Mouse (Mus musculus) layer of hippocampus, adult 2 months (tissue): Measurements from ENCODE around the gene Foxo3. TPM values are rescaled to one million over a fixed set of nuclear protein-coding genes. Genes with fewer than 3 reads are reported as not detected.

Experiments
- DNase-seq, 2 experiments: peaks; one replicate each; pipeline ENCODE4 v3.0.0; 2022; ENCODE audit warnings: low spot score in 2 of 2
- H3K27ac ChIP-seq: fragments of 200-600 bp; 2 replicates; pipeline ENCODE4 v1.8.1; 2022
- H3K4me3 ChIP-seq: fragments of 200-600 bp; 2 replicates; pipeline ENCODE4 v1.8.1; 2022; ENCODE audit warnings: mild to moderate bottlenecking
- CTCF ChIP-seq: fragments of 200-600 bp; conservative IDR thresholded peaks from 2 replicates; pipeline ENCODE4 v1.8.1; 2022; ENCODE audit warnings: antibody characterized with exemption, mild to moderate bottlenecking, moderate library complexity
- total RNA-seq, 2 experiments: library from RNA; stranded (reverse); gene quantifications; 2 replicates each; pipeline ENCODE4 v1.2.3; 2021

The Foxo3 gene
- total RNA-seq, 2 experiments from 2014 or later: 47.5 to 53.2 TPM

DNA sequence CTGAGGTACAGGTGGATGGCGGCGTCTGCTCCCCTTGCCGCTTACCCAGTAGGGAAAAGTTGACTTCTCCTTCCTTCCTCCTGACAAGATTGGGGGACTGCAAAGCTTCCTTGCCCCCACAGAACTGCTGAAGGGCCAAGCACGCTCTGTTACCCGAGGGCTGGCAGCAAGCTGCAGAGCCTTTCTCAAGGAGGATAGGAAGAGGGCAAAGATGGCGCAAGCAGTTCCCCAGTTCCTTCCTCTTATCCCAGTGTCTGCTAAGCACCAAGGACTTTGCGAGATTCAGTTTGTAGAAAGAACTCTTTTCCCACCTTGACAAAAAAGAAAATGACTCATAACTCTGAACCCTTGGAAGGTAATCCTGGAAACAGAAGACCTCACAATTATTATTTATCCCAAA is 18.6 kb downstream of the Foxo3 start:
- DNase-seq: no peak
- no peak for TF ChIP-seq CTCF
- no peak overlapping the region for H3K27ac ChIP-seq
- H3K4me3 ChIP-seq: no peak overlapping the region

GRCm38 (mm10) chr10:42254788-42255187 is 21.8 kb downstream of the Foxo3 start:
- DNase-seq: no peak
- Histone ChIP-seq H3K4me3 (no peak overlapping the region), H3K27ac (no peak overlapping the region)
- no peak for TF ChIP-seq CTCF

GRCm38 (mm10) chr10:42251749-42252323 is 24.7 kb downstream of the Foxo3 start:
- H3K27ac ChIP-seq: peak overlapping the region; percentile 90
- no peak for TF ChIP-seq CTCF
- H3K4me3 ChIP-seq: no peak overlapping the region

DNA sequence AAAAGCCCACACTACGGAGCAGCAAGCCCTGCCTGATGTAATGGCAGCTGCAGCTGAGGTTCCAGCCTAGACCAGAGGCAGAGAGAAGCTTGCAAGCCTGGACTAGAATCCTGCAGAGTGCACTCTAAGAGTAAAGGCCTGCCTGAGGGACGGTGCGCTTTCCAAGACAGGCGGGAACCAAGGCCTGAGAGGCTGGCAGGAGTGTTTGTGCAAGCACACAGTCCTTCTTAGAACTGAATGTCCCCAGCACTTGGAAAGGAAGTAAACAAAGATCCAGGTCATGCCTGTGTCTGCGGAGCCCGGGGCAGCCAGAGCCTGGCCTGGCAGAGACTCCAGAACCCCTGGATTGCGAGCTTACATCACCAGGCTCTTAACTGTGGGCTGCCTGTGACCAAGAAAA is 25.4 kb downstream of the Foxo3 start:
- H3K27ac ChIP-seq: peak overlapping the region; percentile 90
- peak; percentile 53 to 66 for DNase-seq
- H3K4me3 ChIP-seq: no peak overlapping the region; the same call in 1 of the 2 replicates
- no peak for TF ChIP-seq CTCF

More at GRCm38 (mm10) chr10:42251749-42252323, 24.7 kb downstream of the Foxo3 start:
- no peak for DNase-seq

DNA sequence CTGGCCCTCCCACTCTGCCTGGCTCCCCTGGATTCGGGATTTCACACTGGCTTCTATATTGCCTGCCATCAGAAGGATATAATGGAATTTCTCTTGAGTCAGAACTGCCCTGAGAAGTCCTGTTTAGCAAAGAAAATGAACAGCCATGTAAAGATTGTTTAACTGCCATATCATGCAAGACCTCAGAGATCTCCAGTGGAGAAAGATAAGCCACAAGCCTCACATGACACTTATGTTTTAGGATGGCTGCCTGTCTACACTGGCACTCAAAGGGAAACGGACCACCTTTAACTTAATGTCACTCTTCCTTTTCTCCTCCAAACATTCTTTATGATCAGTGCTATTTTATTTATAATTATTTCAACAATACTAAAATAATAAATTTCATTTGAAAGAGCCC is 26.6 kb downstream of the Foxo3 start:
- DNase-seq: no peak
- no peak overlapping the region for H3K4me3 ChIP-seq
- peak overlapping the region; percentile 90; the same call in 1 of the 2 replicates for H3K27ac ChIP-seq
- no peak for TF ChIP-seq CTCF

- TF ChIP-seq CTCF: no peak
- no peak overlapping the region for H3K4me3 ChIP-seq
- peak overlapping the region; percentile 15; the same call in 1 of the 2 replicates for H3K27ac ChIP-seq
- no peak for DNase-seq
These were observed 27.9 kb downstream of the Foxo3 start for GRCm38 (mm10) chr10:42248644-42249043.

- TF ChIP-seq CTCF: no peak
- DNase-seq: no peak
- Histone ChIP-seq H3K4me3 (no peak overlapping the region), H3K27ac (no peak overlapping the region; the same call in 1 of the 2 replicates)
These were observed 28.4 kb downstream of the Foxo3 start for GRCm38 (mm10) chr10:42248156-42248555.

- no peak for TF ChIP-seq CTCF
- DNase-seq: no peak
- no peak overlapping the region for H3K27ac ChIP-seq
- H3K4me3 ChIP-seq: no peak overlapping the region
These were observed 29.3 kb downstream of the Foxo3 start for GRCm38 (mm10) chr10:42247125-42247816.

- no peak overlapping the region for H3K27ac ChIP-seq
These were observed 30.1 kb downstream of the Foxo3 start for GRCm38 (mm10) chr10:42246483-42246882.

GRCm38 (mm10) chr10:42245636-42246035 is 30.9 kb downstream of the Foxo3 start:
- Histone ChIP-seq H3K4me3 (no peak overlapping the region), H3K27ac (no peak overlapping the region)
- no peak for DNase-seq
- TF ChIP-seq CTCF: no peak

More at GRCm38 (mm10) chr10:42246483-42246882, 30.1 kb downstream of the Foxo3 start:
- no peak overlapping the region for H3K4me3 ChIP-seq
- DNase-seq: no peak
- no peak for TF ChIP-seq CTCF

DNA sequence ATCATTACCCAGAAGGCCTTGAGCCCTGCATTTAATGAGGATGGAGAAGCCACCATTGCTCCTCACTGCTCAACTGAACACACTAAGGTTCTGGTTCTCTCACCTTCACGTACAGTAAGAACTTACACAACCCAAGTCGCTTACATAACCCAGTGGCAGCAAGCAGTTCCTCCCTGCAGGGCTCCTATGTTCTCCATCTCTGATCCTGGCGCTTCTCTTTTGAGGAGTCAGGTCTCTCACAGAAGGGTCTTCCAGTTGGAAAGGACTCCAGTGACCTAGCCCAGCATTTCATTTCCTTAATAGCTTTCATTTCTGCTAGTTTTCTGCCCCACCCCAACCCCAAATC is 31.3 kb downstream of the Foxo3 start:
- H3K4me3 ChIP-seq: no peak overlapping the region
- no peak overlapping the region for H3K27ac ChIP-seq
- TF ChIP-seq CTCF: no peak
- no peak for DNase-seq

DNA sequence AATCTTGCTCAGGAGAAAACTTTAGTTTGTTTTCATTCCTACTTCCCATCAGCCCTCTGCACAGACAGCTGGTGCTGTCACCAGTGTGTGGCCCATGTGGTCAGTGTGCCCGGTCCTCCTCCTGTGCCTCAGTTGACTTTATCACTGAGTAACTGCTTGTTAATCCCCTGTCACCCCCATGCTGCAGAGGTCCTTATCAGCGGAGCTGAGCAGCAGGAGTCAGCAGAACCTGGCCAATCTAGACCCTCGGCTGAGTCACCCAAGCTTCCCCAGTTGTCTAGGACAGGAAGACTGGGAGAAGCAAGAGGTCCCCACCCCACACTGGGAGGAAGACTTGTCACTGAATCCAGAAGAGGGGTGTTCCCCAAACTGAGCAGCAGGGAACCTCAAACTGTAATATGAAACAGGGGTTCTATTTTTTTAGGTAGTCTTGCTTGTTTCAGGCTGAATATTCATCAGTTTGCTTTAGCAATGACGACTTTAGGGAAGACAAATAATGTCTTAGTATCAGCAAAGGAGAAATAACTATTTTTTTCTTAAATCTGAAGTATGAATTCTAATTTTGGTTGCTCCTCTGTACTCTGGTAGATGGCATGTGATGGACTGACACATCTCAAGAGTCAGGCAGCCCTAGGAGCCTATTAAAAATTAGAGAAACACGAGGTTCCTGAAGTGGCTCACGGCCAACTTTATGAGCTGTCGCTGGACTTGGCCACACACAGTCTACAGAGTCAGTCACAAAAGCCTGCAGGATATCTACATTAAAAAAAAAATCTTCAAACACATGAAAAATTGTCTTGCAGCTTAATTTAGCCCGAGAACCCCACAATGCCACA is 31.9 kb downstream of the Foxo3 start:
- no peak for TF ChIP-seq CTCF

DNA sequence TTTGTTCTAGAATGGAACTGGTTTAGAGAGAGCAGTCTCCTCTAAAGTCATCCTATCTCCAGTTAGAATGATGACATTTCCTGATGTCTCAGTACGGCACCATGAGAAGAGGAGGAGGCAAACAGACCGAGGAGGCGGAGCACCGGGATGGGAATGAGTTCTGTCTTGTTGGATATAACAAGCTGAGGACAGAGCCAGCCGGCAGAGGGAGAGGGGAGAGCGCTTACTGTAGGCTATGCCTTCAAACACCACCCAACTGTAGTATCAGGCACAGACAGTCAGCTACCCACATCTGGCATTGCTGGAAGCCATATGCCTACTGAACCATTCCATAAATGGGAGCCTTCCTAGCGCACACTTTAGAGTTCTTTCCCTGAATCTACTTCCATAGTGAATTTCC is 32.6 kb downstream of the Foxo3 start:
- DNase-seq: peak; percentile 11 to 35

More for the DNA sequence above, 31.9 kb downstream of the Foxo3 start:
- no peak overlapping the region for H3K27ac ChIP-seq
- H3K4me3 ChIP-seq: no peak overlapping the region
- no peak for DNase-seq

More for the DNA sequence above, 32.6 kb downstream of the Foxo3 start:
- 0 out of 2 replicates have a peak, but pooled peaks have one; percentile 4 for TF ChIP-seq CTCF
- H3K27ac ChIP-seq: no peak overlapping the region
- H3K4me3 ChIP-seq: no peak overlapping the region
